Mouse (Mus musculus): ENCODE measurements around the gene Nod2.

GRCm38 (mm10) chr8:88723256-88723963 lies 76.3 kb downstream of the Nod2 start:
- TF ChIP-seq POLR2A (IDR thresholded peaks at IDR 0.05; ENCODE audit: control insufficient read depth, low read depth, low read length), result no peak
- TF ChIP-seq CTCF (IDR thresholded peaks at IDR 0.05; ENCODE audit: control insufficient read depth, insufficient read depth, insufficient replicate concordance, low read depth, low read length), result no peak

Data from testis, adult 2 months (tissue).